Mouse (Mus musculus) embryo, embryonic 11 days (tissue): ENCODE results near the gene Fmo6.

Experiments used
- DNase-seq: peaks from one replicate; pipeline ENCODE4 v3.0.0-alpha.2; 2015

The Fmo6 gene

DNA sequence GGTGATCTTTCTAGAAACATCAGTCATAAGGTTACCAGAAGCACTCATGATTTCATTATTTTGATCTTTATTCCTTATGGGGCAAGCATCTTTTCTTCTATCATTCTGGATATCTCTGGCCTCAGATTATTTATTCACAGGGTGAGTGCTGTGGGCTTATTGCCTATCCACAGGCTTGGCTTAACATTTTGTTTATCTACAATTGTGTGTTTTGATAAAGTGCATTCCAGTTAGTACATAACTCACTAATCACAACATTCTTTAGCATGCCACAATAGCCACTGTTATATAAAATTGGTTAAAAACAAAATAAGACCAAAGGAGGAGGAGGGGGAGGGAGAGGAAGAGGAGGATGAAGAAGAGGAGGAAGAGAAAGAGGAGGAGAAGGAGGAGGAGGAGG is 25.2 kb downstream of the Fmo6 start:
- no peak for DNase-seq

DNA sequence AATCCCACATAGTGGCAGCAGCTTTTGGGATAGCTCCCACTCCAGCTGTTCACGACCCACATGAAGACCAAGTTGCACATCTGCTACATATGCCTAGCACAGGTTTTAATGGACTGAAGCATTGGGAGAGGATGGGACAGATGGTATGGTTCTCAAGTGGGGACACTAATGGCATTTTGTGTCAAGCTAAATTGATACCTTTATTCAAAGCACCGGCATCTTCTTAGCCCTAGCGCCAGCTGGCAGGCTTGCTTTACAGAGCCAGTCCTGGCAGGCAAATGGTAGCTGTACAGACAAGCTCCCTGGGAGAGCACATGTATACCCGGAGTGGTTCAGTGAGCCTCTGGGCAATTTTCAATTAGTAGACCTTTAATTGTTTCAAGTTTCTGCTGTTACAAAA is 35.4 kb downstream of the Fmo6 start:
- DNase-seq: no peak

DNA sequence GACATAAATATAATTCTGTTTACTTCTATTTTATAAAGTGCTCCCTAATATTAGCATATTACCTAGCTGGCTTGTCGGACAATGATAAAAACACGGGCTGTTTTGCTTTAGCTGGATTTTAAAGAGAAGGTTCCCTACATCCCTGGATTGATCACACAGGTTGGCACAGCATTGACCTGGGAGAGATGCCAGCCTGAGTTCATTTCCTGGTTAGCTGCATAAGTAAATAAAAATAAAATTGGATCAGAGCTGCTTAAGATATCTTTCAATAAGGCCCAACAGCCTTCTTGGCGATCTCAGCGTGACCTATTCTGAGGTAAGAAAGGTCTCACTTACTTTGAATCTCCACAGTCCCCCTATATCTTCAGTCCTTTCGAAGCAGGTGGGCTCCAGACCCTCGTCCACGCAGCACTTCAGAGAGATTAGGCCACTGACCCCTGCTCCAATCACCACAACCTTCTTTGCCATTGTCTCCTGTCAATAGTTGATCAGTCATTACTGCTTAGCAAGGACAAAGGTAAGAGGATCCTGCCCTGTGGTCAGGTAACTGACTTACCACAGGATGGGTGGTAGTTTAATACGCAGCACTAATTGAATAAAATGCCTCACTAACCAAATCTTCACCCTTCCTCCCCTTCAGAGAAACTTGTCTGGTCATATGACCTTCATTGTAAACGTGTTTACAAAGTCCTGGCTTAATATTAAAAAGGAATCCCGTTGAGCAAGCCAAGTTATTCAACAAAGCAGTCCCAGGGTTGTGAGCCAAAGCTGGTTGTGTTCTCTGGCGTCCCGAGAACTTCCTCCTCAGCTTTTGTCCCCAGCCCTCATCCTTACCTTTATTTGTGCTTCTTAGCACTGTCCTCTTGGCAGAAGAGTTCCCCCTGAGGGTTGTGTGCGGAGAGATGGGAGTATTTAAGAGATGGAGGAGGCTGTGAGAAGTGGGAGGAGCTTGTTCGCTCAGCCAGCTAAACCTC is 39.2 kb downstream of the Fmo6 start, which contains the start of gene Fmo2:
Gene Fmo2, minus strand, starts transcription at position 889 of the 974 bp plus-strand sequence.
- no peak for DNase-seq

DNA sequence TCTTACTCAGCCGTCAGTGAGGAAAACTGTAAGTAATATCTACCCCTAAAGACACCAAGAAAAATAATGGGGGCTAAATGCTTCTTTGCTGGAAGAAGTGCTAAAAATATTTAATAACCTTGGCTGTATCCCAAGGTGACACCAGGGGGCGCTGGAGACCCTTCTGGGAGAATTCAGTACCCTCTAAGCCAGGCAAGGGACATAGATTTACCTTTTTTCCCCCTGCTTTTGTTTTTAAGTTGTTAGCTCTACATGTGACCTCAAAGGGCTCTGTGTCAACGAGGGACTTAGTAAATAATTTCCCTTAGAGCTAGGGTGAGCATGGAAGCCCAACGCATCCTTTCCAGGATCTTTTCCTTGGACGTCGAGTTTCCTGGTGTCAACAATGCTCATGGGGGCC is 41.4 kb downstream of the Fmo6 start:
- peak; percentile 82 for DNase-seq

DNA sequence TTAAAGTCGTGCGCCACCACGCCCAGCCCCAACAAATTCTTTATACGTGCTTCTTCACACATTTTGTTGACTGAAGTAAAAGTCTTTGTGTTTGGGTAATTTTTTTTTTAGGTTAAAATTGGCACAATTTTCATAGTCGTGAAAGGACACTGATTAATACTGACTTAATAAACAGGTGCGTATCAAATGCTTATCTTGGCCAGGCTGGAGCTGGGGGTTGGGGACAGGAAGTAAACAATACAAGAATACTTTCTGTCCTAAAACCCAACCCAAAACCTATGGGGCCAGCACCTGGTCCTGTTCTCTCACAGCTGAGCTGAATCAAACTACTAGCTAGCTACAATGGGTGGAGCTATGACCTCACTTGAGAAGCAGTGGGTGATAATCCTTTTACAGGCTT is 44.3 kb downstream of the Fmo6 start:
- DNase-seq: no peak

DNA sequence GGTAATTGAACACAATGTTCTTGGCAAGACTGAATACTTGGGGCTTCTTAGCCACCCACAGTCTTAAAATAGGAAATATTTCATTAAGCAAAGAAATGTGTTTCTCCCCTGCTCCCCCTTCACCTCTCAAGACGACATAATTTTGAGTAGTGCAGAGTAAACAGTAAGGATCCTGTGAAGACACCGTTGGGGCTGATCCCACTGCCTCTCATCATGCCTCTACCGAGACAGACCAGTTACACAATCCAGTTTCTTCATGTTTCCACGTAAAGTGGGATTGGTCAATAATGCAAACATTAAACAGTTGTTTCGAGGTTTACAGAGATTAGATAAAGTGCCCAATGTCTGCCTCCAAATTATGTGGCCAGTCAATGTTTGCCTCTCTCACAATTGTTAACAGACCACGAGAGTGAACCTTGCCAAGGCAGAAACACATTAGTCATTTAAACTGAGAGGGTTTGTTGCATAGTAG is 45.3 kb downstream of the Fmo6 start:
- DNase-seq: no peak

DNA sequence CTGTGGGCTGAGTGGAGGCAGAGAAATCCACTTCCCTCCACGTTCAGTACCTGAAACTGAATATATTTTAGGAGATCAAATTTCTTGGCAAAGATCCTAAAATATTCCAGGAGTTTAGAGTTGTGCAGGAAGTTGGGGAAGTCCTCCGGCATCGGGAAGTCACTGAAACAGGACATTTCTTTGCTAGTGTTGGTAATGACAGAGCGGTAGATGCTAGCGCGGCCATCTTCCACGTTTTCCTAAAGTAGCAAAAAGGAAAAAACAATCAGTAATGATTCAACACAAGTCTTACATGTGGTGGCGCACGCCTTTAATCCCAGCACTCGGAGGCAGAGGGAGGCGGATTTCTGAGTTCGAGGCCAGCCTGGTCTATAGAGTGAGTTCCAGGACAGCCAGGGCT is 48.7 kb downstream of the Fmo6 start:
- no peak for DNase-seq

DNA sequence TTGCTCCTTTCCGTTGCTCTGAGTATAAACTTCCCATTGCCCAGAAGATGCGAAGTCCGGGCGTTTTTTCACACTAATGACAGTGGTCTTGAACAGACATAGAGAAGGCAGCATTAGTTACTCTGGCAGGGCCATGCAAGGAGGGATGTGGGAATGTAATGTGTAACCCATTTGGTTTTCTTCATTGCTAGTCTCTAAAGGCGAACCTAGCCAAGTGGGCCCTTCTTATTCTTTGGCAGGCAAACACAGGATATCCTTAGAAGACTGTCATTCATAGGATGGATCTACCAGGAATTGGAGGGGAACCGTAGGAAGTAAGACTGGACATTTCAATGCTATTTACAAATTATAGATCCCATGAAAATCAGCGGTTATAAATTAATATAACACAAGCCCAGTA is 49.7 kb downstream of the Fmo6 start:
- no peak for DNase-seq

DNA sequence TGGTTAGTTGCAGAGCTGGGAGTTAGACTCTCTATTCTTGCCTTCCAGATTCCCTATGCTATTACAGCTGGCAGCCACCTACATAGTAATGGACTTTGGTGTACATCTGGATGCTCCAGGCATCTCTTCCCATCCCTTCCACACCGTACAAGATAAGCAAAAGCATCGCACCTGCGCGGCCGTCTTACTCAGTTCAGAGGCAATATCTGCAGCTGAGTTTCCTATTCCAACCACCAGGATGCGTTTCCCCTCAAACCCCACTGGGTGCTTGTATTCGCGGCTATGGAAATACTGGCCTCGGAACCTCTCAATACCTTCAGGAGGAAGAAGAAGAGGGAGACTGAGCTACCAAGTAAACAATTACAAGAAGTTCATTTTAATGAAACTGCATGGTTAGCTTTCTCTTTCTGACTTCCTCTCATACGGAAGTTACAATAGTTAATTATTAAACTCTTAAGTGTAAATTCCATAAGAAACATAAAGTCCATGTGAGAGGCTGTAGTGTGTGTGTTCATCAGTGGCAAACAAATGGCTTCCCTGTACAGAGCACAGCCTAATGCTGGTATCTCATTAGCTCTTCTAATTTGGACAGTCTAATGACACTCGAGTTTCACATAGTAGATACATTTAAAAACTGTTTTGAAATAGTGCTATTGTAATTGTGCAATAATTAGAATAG is 51.0 kb downstream of the Fmo6 start:
- DNase-seq: no peak

DNA sequence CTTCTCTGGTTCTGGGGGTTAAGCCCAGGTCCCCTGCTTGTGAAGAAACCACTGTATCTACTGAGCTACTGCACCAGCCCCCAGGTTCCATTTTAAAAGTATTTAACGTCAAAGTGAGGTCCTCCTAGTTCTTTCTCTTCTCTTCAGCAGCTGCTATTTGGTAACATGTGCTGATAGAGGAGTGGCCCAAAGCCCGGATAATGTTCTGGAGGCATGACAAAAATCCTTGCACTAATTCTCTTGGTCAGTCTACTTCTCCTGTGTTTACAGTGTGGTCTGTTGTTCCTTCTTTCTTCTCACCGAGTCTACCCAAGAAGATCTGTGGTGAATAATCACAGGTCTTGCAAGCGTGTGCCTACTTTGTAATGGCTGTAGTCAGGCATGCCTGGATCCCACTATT is 54.6 kb downstream of the Fmo6 start:
- DNase-seq: no peak

DNA sequence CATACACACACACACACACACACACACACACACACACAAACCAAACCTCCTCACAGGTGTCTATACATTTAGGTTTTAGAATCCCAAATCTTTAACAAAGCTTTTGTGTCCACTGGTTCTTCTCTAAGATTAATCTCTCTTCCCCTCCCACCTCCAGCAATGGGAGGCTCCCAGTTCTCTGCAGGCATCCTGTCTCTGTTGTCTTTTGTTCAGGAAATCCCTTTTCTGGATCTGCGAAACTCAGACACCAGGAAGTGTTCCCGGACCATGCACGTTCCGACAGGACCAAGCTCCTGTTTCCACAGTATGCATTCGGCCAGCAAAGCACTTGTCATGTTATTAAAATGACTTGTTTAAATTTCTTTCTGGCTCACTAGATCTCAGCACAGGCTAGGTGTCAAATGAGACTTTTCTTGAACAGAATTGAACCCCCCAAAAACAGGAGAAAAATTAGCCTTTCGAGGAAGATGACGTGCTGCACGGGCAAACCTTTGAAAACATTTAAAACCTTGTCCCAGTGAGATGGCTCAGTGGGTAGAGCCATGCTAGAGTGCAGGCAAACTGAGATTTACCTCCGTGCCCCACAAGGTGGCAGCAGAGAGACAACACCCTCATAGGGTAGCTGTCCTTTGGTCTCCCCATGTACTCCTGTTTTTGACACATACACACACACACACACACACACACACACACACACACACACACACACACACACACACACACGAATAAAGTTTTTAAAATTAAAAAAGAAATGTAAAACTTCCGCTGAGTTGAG is 57.5 kb downstream of the Fmo6 start:
- DNase-seq: peak; percentile 59

DNA sequence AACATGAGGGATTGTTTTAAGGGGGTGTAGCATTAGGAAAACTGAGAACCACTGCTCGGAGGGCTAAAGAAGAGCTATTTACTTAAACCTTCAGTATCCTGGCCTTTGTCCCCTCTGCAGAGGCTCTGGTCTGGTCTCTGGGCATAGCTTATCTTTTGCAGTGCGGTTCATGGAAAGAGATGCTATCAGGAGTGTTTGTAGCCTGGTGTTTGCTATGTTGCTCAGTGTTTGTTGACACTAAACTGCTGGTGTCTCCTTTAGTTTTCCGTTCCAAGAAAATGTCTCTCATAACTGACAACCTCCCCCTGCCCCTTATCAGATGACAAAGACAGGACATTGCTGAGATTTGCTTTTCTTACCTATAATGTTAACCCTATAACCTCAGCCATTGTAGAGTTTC is 62.2 kb downstream of the Fmo6 start:
- no peak for DNase-seq

DNA sequence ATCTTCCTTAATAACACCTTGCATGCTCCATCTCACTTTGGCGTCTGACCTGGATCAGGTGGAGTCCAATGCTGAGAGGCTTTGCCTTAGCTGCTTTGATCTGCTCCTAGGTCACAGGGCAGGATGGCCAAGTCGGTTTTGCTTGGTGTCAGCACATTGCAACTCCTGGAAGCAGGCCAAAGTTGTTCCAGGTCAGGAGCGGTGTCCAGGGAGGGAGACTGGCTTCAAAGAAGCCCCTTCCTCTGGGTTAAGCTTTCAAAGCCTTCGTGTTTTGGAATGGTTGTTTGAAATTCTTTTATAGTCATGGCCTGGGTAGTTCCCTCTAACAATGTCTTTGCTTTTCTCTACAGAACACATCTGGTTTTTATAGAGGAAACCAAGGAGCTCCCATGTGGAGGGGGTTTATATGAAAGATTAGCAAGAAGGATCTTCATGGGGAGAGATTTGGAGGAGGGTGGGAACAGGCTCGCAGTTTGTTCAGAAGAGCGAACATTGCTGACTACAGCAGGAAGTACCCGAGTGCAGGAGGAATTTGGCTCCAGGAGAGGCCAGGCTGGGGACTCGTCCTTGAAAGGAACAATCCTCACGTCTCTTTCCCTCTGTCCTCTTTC is 65.5 kb downstream of the Fmo6 start:
- DNase-seq: peak; percentile 47

DNA sequence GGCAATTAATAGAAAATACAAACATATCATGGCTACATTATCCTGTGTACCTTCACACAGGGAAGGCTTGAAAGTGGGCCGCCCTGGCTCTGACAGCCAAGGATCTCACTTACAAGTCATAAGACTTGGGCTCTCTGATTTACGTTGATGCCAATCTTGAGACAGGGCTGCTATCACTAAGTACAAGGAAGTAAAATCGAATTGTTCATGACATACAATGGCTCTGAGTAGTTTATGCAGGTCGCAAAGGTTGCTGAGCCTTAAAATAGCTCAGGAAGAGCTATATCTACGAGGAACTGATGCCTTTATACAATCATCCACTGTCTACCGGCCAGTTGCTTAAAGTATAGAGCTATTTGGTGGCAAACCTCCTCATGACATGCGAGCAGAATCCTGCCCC is 66.3 kb downstream of the Fmo6 start:
- DNase-seq: no peak

DNA sequence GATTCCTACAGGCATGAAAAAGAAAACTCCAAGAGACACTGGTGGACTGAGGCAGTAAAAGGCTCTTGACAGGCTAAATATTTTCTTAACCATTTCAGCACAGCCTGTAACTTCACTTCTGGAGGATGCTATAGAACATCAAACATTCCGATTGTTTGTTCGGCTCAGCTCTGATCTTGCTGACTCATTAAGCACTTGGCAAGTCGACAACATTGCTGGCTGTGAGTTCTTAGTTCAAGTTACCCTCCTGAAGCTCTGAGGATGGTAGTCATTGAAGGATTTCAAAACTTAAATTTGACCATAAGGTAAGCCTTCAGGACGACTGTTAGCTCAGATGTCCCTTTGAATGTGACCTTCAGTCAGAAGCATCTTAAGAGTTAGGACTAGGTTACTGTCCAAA is 69.9 kb downstream of the Fmo6 start:
- no peak for DNase-seq
